Mouse (Mus musculus): Measurements from ENCODE around the gene Nsdhl. TPM values are rescaled to one million over a fixed set of nuclear protein-coding genes. Genes with fewer than 3 reads are reported as not detected.

The Nsdhl gene
- polyA plus RNA-seq (2017; shearing (Covaris generic)) = 21.7 TPM

GRCm38 (mm10) chrX:72917884-72918681 is at the start of gene Nsdhl, which contains the start of gene Cetn2:
Gene Nsdhl (plus strand): TSS chrX:72918557.
Gene Cetn2 (minus strand): TSS chrX:72918411.

GRCm38 (mm10) chrX:72986841-72987519 is 68.6 kb downstream of the Nsdhl start, which contains the start of gene Zfp185:
Gene Zfp185 (plus strand): TSS chrX:72987339.

Other genes with a start within 250 kb of the Nsdhl start
- gene Gabrq, start 93.4 kb upstream of the Nsdhl start, polyA plus RNA-seq (2017; shearing (Covaris generic)) = not detected
- 112 TPM for gene Cetn2, start 146 bp upstream of the Nsdhl start, polyA plus RNA-seq (2017; shearing (Covaris generic))
- gene Zfp185, start 68.8 kb downstream of the Nsdhl start, polyA plus RNA-seq (2017; shearing (Covaris generic)) = not detected
- gene Pnma5, start 118.5 kb downstream of the Nsdhl start, polyA plus RNA-seq (2017; shearing (Covaris generic)) = not detected
- not detected for gene Pnma3, start 146.2 kb downstream of the Nsdhl start, polyA plus RNA-seq (2017; shearing (Covaris generic))
- 96.6 TPM for gene Xlr4a, start 163.9 kb downstream of the Nsdhl start, polyA plus RNA-seq (2017; shearing (Covaris generic))
- 0.45 TPM for gene Xlr3a, start 178.5 kb downstream of the Nsdhl start, polyA plus RNA-seq (2017; shearing (Covaris generic))
- 0.28 TPM for gene Gm14685, start 198.5 kb downstream of the Nsdhl start, polyA plus RNA-seq (2017; shearing (Covaris generic))
- gene Xlr5b, start 230.2 kb downstream of the Nsdhl start, polyA plus RNA-seq (2017; shearing (Covaris generic)) = not detected
- gene DXBay18, start 230.9 kb downstream of the Nsdhl start, polyA plus RNA-seq (2017; shearing (Covaris generic)) = not detected

All from CD4-positive, CD25-positive, alpha-beta regulatory T cell (primary cell).